Mouse (Mus musculus) urinary bladder, postnatal 14 days (tissue): Measurements from ENCODE around the gene Brca2.
"Not testable (repeated sequence)": the region's sequence is repeated elsewhere in the genome, so short reads cannot be mapped to it uniquely, and the experiment has no call there.

Experiments used
- DNase-seq: peaks from one replicate; pipeline ENCODE4 v3.0.0; 2021; ENCODE audit warnings: low spot score

Brca2 gene

GRCm38 (mm10) chr5:150521937-150522866 is at the start of gene Brca2:
Gene Brca2, plus strand, starts transcription at chr5:150522630.
- peak; percentile 91 for DNase-seq

GRCm38 (mm10) chr5:150477364-150477763 is 45.1 kb upstream of the Brca2 start:
- DNase-seq = no peak

- no peak for DNase-seq
Measured at GRCm38 (mm10) chr5:150478612-150479011, 43.8 kb upstream of the Brca2 start.

DNA sequence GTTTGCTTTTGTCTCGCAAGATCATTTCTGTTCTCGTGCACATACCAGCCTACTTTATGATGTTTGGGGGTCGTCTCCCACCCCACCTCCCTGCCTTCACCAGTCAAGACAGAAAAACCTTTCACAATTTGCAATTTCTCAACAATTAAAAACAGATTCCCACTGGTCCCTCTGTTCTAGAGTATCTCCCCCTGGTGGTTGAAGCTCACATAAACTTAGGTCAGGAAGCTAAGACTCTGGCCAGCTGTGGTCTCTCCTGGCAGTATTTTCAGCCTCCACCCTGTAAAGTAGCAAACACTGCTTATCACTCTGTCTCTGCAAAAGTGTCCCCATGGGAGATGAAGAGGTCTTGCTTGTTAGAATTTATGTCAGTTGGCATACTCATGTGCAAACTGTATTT is 37.2 kb upstream of the Brca2 start:
- DNase-seq = peak; percentile 60

- no peak for DNase-seq
Measured at GRCm38 (mm10) chr5:150490285-150490684, 32.1 kb upstream of the Brca2 start.

DNA sequence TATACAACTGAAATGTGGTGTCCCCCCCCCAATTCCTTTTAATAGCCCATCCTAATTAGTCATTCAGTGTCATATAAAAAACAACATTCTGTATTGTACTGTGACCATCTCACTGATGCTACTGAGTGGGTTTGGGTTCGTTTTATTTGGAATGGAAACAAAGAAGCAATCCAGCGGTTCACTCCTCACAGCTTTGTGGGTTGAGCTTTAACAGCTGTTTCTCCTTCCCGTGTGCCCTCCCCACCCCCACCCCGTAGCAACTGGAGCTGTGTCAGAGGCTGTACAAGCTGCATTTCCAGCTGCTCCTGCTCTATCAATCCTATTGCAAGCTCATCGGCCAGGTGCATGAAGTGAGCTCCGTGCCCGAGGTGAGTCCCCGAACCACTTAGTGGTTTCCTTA is 31.6 kb upstream of the Brca2 start:
- DNase-seq = no peak

DNA sequence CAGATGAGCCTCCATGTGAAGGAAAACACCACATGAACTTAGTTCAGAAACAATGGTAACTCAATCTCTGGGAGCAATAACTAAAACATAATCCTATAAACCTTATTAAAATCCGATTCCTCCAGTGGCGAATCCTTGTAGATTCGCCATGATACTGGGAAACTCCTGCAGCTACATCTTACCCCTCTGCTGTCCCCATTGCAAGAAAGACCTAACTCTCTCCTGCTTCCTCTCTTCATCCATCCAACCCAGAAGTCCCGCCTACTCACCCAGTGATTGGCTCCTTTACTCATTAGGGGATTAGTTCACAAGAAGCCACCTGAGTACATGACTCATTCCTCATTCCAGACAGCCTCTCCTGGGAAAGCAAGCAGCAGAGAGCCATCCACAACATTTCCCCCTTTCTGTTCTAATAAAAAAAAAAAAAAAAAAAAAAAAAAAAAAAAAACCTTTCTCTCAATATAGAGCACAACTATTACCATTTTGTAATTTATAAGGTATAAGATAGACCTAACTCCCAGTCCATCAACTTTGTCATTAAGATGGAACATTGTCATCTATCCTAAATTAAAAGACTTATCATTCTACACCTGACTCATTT is 30.8 kb upstream of the Brca2 start:
- DNase-seq = not testable (repeated sequence)

- DNase-seq = peak; percentile 26
Measured at GRCm38 (mm10) chr5:150495792-150496191, 26.6 kb upstream of the Brca2 start.

GRCm38 (mm10) chr5:150510451-150511225 is 11.8 kb upstream of the Brca2 start:
- DNase-seq = no peak

DNA sequence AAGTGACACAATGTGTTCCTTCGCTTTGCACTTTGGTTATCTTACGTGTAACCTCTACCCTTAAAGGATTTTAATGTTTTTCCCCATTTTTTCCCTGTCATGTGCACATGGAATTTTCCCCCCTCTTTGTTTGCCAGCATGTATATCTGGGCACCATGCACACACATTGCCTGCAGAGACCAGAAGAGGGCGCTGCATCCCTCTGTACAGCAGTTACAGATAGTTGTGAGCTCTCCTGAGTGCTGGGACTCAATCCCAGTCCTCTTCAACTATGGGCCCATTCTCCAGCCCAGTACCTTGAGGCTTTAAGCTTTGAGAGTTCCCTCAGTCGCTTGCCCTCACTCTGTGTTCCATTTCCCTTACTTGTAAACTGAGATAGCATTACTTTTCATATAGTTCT is 9.2 kb upstream of the Brca2 start:
- DNase-seq = no peak

GRCm38 (mm10) chr5:150514027-150514426 is 8.4 kb upstream of the Brca2 start:
- no peak for DNase-seq

- DNase-seq = no peak
Measured at GRCm38 (mm10) chr5:150518064-150518463, 4.4 kb upstream of the Brca2 start, which contains the start of gene Zar1l. Gene Zar1l, minus strand, starts transcription at chr5:150518164.

DNA sequence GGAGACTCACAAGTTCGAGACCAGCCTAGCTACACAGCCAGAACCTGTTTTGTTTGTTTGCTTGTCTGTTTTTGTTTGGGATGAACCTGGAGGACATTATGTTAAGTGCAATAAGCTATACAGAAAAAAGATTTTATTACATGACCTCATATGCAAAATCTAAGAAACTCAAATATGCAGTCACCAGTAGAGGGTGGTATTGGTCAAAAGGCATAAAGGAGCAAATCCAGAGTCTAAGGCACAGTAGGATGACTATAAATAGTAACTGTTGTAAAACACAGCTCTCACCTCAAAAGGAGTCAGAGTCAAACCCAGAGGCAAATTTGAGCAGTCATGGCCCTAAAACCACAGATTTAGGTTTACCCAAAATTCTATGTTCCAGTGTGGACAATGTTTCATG is 2.9 kb upstream of the Brca2 start:
- no peak for DNase-seq

DNA sequence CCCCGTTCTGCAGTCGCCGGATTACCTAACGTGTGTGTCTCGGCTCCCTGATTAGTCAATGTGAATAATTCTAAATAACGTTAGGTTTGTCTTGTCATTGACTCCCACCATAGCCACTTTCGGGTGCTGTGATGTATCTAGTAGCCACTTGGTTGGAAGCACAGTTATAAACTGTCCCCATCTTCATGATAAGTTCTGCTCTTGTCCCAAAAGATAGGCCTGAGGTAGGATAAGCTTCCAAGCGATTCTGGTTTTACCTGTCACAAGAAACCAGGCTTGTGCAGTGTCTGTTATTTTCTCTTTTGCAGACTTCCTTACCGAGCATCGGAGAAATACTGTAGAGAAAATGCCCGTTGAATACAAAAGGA is 421 bp downstream of the Brca2 start:
- DNase-seq = no peak

DNA sequence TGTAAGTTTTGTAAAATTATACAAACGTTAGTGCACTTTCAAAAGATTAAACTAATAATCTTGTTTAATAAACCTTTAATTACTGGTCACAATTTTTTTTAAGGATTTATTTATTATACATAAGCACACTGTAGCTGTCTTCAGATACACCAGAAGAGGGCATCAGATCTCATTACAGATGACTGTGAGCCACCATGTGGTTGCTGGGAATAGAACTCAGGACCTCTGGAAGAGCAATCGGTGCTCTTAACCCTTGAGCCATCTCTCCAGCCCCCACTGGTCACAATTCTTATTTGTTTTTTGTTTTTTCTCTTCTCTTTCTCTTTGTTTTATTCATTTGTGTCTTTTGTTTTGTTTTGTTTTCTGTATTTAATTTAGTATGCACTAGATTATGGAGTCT is 2.8 kb downstream of the Brca2 start:
- no peak for DNase-seq

GRCm38 (mm10) chr5:150541302-150541701 is 18.9 kb downstream of the Brca2 start:
- DNase-seq = no peak

DNA sequence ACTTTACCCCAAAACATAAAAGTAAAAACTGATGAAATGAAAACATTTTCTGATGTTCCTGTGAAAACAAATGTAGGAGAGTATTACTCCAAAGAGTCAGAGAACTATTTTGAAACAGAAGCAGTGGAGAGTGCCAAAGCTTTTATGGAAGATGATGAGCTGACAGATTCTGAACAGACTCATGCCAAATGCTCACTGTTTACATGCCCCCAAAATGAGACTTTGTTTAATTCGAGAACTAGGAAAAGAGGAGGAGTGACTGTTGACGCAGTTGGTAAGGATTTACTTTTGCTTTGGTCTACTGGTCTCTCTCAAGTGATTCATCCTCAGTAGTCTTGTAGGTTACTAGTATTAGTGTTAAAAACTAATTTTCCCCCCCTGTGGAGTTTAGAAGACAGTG is 20.8 kb downstream of the Brca2 start:
- no peak for DNase-seq

- DNase-seq = no peak
Measured at GRCm38 (mm10) chr5:150551637-150552036, 29.2 kb downstream of the Brca2 start.

- DNase-seq = no peak
Measured at GRCm38 (mm10) chr5:150559519-150560103, 37.2 kb downstream of the Brca2 start.

- DNase-seq = no peak
Measured at GRCm38 (mm10) chr5:150560851-150561250, 38.4 kb downstream of the Brca2 start.

- no peak for DNase-seq
Measured at GRCm38 (mm10) chr5:150561376-150561775, 38.9 kb downstream of the Brca2 start.

DNA sequence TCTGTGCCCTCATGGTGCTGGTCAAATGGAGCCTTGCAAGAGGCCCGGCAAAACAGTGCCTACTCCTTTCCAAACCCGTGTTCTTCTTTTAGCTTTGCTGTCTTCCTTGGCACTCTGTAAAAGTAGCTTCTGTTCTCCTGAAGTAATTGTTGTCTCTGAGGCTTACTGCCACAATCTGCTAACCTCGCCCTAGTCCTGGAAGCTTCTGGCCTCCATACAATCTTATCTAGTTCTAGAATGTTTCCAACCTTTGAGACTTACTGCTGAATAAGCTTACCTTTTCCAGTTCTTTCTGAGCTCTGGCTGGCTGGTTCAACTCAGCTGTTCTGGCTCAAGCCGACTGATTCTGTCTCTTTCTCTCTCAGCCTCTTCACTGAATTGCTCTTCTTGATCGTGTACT is 39.4 kb downstream of the Brca2 start:
- no peak for DNase-seq
